In the genomic region with DNA sequence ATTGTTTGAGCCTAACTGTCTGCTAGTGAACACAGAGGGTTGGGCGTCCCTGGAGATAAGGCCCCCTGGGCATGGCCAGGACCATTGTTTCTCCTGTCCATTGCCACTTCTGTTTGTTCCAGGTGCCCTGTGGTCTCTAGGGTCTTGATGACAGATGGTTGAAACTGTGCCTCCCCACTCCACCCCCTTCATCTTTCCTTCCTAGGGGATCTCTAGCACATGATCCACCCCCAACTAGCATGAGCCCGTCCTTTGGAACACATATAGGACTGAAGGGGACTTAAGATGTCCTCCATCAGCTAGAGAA, we compare ENCODE assay signal across 9 mouse cellular contexts. TPM values are rescaled to one million over a fixed set of nuclear protein-coding genes. Genes with fewer than 3 reads are reported as not detected.
A peak's percentile ranks its signal among the peaks of the same experiment; 100 is the strongest.
DNase-seq lines count a peak whose midpoint lies in the region; ATAC-seq and TF ChIP-seq lines count a peak whose summit lies in the region.
"Had no signal": no experiment of that assay in that cellular context is flagged by ENCODE, and none has a peak within 500 bp of the region (broad histone marks: within the 10 kb centered on the region; RNA-seq: fewer than 3 reads in every experiment).

No protein-coding gene starts in this region.

- no peaks in the 10 kb centered on the region for H3K36me3 ChIP-seq in neural tube, embryonic 11.5 days (ENCODE audit: control insufficient read depth, insufficient read depth, low read length)
- peaks cover 3% of the 10 kb centered on the region for H3K36me3 ChIP-seq in liver, embryonic 11.5 days (ENCODE audit: control insufficient read depth, insufficient read depth, low read length)
- no peaks in the 10 kb centered on the region for H3K36me3 ChIP-seq in stomach, postnatal 0 days (ENCODE audit: control insufficient read depth, insufficient read depth, low read length)

- intact Hi-C loops in gastrocnemius, adult 2 months (cut with DNase I), result no loop called here
- intact Hi-C loops in gastrocnemius, postnatal 36 days (cut with DNase I), result no loop called here

- peak overlapping the region; percentile 89 for H3K4me3 ChIP-seq in gastrocnemius, adult 2 months
- H3K4me3 ChIP-seq in neural tube, embryonic 11.5 days (ENCODE audit: low read depth, low read length), result no peak overlapping the region
- no peak overlapping the region for H3K4me3 ChIP-seq in liver, embryonic 11.5 days (ENCODE audit: low read depth, low read length)
- H3K4me3 ChIP-seq in stomach, postnatal 0 days (ENCODE audit: low read depth, low read length), result no peak overlapping the region

- no peak for TF ChIP-seq EP300 in stomach, postnatal 0 days (optimal IDR thresholded peaks at IDR 0.05)

- no peak for ATAC-seq in neural tube, embryonic 11.5 days (ENCODE audit: insufficient read depth, low FRiP score, low TSS enrichment)
- ATAC-seq in liver, embryonic 11.5 days (replicated peaks; ENCODE audit: low FRiP score), result no peak
- ATAC-seq in stomach, postnatal 0 days (ENCODE audit: low FRiP score, low TSS enrichment), result no peak

- DNase-seq in gastrocnemius, adult 2 months, result no peak
- DNase-seq in gastrocnemius, postnatal 36 days, result no peak
- DNase-seq in neural tube, embryonic 11.5 days (ENCODE audit: low spot score), result no peak
- no peak for DNase-seq in neural tube, embryonic 10.5 days (ENCODE audit: extremely low spot score, low spot score)
- DNase-seq in liver, embryonic 11.5 days (ENCODE audit: low spot score), result no peak
- DNase-seq in stomach, postnatal 0 days (ENCODE audit: low spot score), result no peak
- no peak for DNase-seq in left cerebral cortex, adult 18-20 months (ENCODE audit: low spot score in 2 of 2)
- no peak for DNase-seq in layer of hippocampus, postnatal 36 days

- H3K4me1 ChIP-seq in neural tube, embryonic 11.5 days (ENCODE audit: control insufficient read depth, insufficient read depth, low read length), result peaks cover 11% of the 10 kb centered on the region
- peaks cover 70% of the 10 kb centered on the region for H3K4me1 ChIP-seq in liver, embryonic 11.5 days (replicated peaks; ENCODE audit: control insufficient read depth, insufficient read depth, low read length)
- H3K4me1 ChIP-seq in stomach, postnatal 0 days (replicated peaks; ENCODE audit: control insufficient read depth, insufficient read depth), result peaks cover 14% of the 10 kb centered on the region

- peak overlapping the region; percentile 81 for H3K27ac ChIP-seq in gastrocnemius, adult 2 months
- H3K27ac ChIP-seq in neural tube, embryonic 11.5 days (ENCODE audit: low read depth, low read length), result peak overlapping the region; percentile 65
- peak overlapping the region; percentile 99 for H3K27ac ChIP-seq in liver, embryonic 11.5 days (ENCODE audit: low read depth, low read length)
- H3K27ac ChIP-seq in stomach, postnatal 0 days (replicated peaks), result peak overlapping the region; percentile 91

- peaks cover 9% of the 10 kb centered on the region for H3K27me3 ChIP-seq in neural tube, embryonic 11.5 days (ENCODE audit: control insufficient read depth, insufficient read depth, low read length)
- H3K27me3 ChIP-seq in liver, embryonic 11.5 days (replicated peaks; ENCODE audit: control insufficient read depth, insufficient read depth, low read length), result no peaks in the 10 kb centered on the region
- no peaks in the 10 kb centered on the region for H3K27me3 ChIP-seq in stomach, postnatal 0 days (ENCODE audit: control insufficient read depth, insufficient read depth, low read length)

- WGBS in neural tube, embryonic 11.5 days, result 34% methylated on average over 2 of the region's 2 CpGs
- 32% methylated on average over 2 of the region's 2 CpGs for WGBS in liver, embryonic 11.5 days
- WGBS in stomach, postnatal 0 days, result 55% methylated on average over 2 of the region's 2 CpGs

- no peaks in the 10 kb centered on the region for H3K9me3 ChIP-seq in neural tube, embryonic 11.5 days (ENCODE audit: control insufficient read depth, low read length)
- no peaks in the 10 kb centered on the region for H3K9me3 ChIP-seq in liver, embryonic 11.5 days (ENCODE audit: control insufficient read depth, low read length)
- no peaks in the 10 kb centered on the region for H3K9me3 ChIP-seq in stomach, postnatal 0 days (ENCODE audit: control insufficient read depth, low read length)

- TF ChIP-seq CTCF in gastrocnemius, adult 2 months (IDR thresholded peaks at IDR 0.05), result no peak
- TF ChIP-seq CTCF in stomach, postnatal 0 days (IDR thresholded peaks at IDR 0.05; ENCODE audit: low read depth), result no peak

- no peak overlapping the region; the same call in 1 of the 2 replicates for H3K9ac ChIP-seq in neural tube, embryonic 11.5 days (ENCODE audit: low read length)
- H3K9ac ChIP-seq in liver, embryonic 11.5 days (ENCODE audit: low read depth, low read length), result peak overlapping the region; percentile 26; the same call in 1 of the 2 replicates
- H3K9ac ChIP-seq in stomach, postnatal 0 days (ENCODE audit: low read length), result peak overlapping the region; percentile 79; the same call in 1 of the 2 replicates

- H3K4me2 ChIP-seq in neural tube, embryonic 11.5 days (ENCODE audit: low read depth), result no peak overlapping the region; the same call in 1 of the 2 replicates
- peak overlapping the region; percentile 68 for H3K4me2 ChIP-seq in liver, embryonic 11.5 days
- peak overlapping the region; percentile 83 for H3K4me2 ChIP-seq in stomach, postnatal 0 days (replicated peaks; ENCODE audit: low read depth)

RNA-seq across cellular contexts. Expression of gene Oaf, which starts 0.8 kb away (rescaled TPM):
- 1 to 10 TPM; 2.9 to 8.9 TPM for total RNA-seq in gastrocnemius, adult 2 months (2021)
- 10 to 100 TPM in 1 of 2 experiments, 1 to 10 TPM in 1; 5.4 to 10.7 TPM for total RNA-seq in gastrocnemius, postnatal 36 days (2021)
- polyA plus RNA-seq in neural tube, embryonic 11.5 days (2014; fragmentation: Nextera tagmentation; extraction: Ambion mirVana), result 67.3 and 67.9 TPM in 2 replicates
- polyA plus RNA-seq in liver, embryonic 11.5 days (2014; fragmentation: Nextera tagmentation; extraction: Ambion mirVana), result 51.6 and 52.0 TPM in 2 replicates
- 30.9 and 31.9 TPM in 2 replicates for polyA plus RNA-seq in stomach, postnatal 0 days (2015; fragmentation: Nextera tagmentation; extraction: Ambion mirVana)
- 10 to 100 TPM; 15.2 to 17.9 TPM for total RNA-seq in left cerebral cortex, adult 18-20 months (2021)
- total RNA-seq in layer of hippocampus, postnatal 36 days (2021), result 10 to 100 TPM; 13.1 to 17.7 TPM

RNA-seq across cellular contexts. Expression of gene Pou2f3, which starts 30.4 kb away (rescaled TPM):
- total RNA-seq in gastrocnemius, adult 2 months (2021), result under 1 TPM; 0.11 to 0.15 TPM
- not detected for total RNA-seq in gastrocnemius, postnatal 36 days (2021)
- not detected in 2 replicates for polyA plus RNA-seq in neural tube, embryonic 11.5 days (2014; fragmentation: Nextera tagmentation; extraction: Ambion mirVana)
- polyA plus RNA-seq in liver, embryonic 11.5 days (2014; fragmentation: Nextera tagmentation; extraction: Ambion mirVana), result not detected in 2 replicates
- polyA plus RNA-seq in stomach, postnatal 0 days (2015; fragmentation: Nextera tagmentation; extraction: Ambion mirVana), result 1.7 and 2.5 TPM in 2 replicates
- total RNA-seq in left cerebral cortex, adult 18-20 months (2021), result under 1 TPM; 0.21 to 0.37 TPM
- total RNA-seq in layer of hippocampus, postnatal 36 days (2021), result under 1 TPM; 0.30 to 0.56 TPM
- total RNA-seq: hematopoietic stem cell, adult 5-6 weeks had no signal
